Comparison of ENCODE assay signal across 8 mouse cellular contexts in genomic region chr19:17837471-17837859, GRCm38 (mm10). TPM values are rescaled to one million over a fixed set of nuclear protein-coding genes. Genes with fewer than 3 reads are reported as not detected.
A peak's percentile ranks its signal among the peaks of the same experiment; 100 is the strongest.
DNase-seq lines count a peak whose midpoint lies in the region; ATAC-seq lines count a peak whose summit lies in the region.
"Had no signal": no experiment of that assay in that cellular context is flagged by ENCODE, and none has a peak within 500 bp of the region (broad histone marks: within the 10 kb centered on the region; RNA-seq: fewer than 3 reads in every experiment).

TSS of gene Pcsk5 (minus strand) at chr19:17837632.

- peak within 1 kb of the TSS; percentile 69 for H3K9ac ChIP-seq in midbrain, embryonic 13.5 days (replicated peaks)

- H3K4me3 ChIP-seq in heart, embryonic 10.5 days: peak within 1 kb of the TSS; percentile 74
- peak within 1 kb of the TSS; percentile 80 for H3K4me3 ChIP-seq in limb, embryonic 10.5 days
- peak within 1 kb of the TSS; percentile 59 for H3K4me3 ChIP-seq in midbrain, embryonic 13.5 days (replicated peaks)

- DNase-seq in cerebellum, adult 11 months: peak; percentile 45
- DNase-seq in fibroblast of lung, adult 2 months (ENCODE audit: low read depth): peak; percentile 54
- peak; percentile 95 for DNase-seq in heart, embryonic 10.5 days (ENCODE audit: low spot score)
- DNase-seq in kidney, adult 9 months: peak; percentile 87
- DNase-seq in limb, embryonic 10.5 days (ENCODE audit: low spot score): peak; percentile 91
- peak; percentile 49 to 67 for DNase-seq in spleen, postnatal 4 days (ENCODE audit: low spot score in 2 of 2)

- ATAC-seq in midbrain, embryonic 13.5 days: peak; percentile 97

- H3K36me3 ChIP-seq in heart, embryonic 10.5 days: no peaks in the 10 kb centered on the region
- no peaks in the 10 kb centered on the region for H3K36me3 ChIP-seq in limb, embryonic 10.5 days
- H3K36me3 ChIP-seq in midbrain, embryonic 13.5 days: no peaks in the 10 kb centered on the region

- H3K27me3 ChIP-seq in heart, embryonic 10.5 days (ENCODE audit: insufficient read depth, poor library complexity, severe bottlenecking): no peaks in the 10 kb centered on the region
- peaks cover 11% of the 10 kb centered on the region; the same call in 1 of the 2 replicates for H3K27me3 ChIP-seq in limb, embryonic 10.5 days (ENCODE audit: low read depth, poor library complexity, severe bottlenecking)
- peaks cover 36% of the 10 kb centered on the region for H3K27me3 ChIP-seq in midbrain, embryonic 13.5 days

- H3K27ac ChIP-seq in heart, embryonic 10.5 days: peak within 1 kb of the TSS; percentile 92
- H3K27ac ChIP-seq in limb, embryonic 10.5 days: peak within 1 kb of the TSS; percentile 92
- peak within 1 kb of the TSS; percentile 80 for H3K27ac ChIP-seq in midbrain, embryonic 13.5 days
- H3K27ac ChIP-seq: macrophage had no signal

- H3K4me1 ChIP-seq in heart, embryonic 10.5 days: peaks cover 17% of the 10 kb centered on the region
- peaks cover 32% of the 10 kb centered on the region for H3K4me1 ChIP-seq in limb, embryonic 10.5 days
- peaks cover 23% of the 10 kb centered on the region for H3K4me1 ChIP-seq in midbrain, embryonic 13.5 days (replicated peaks)

- H3K9me3 ChIP-seq in heart, embryonic 10.5 days: no peaks in the 10 kb centered on the region
- no peaks in the 10 kb centered on the region for H3K9me3 ChIP-seq in limb, embryonic 10.5 days (replicated peaks)
- H3K9me3 ChIP-seq in midbrain, embryonic 13.5 days: no peaks in the 10 kb centered on the region

- H3K4me2 ChIP-seq in midbrain, embryonic 13.5 days (replicated peaks): peak within 1 kb of the TSS; percentile 90

- under 1% methylated on average over 36 of the region's 36 CpGs for WGBS in heart, embryonic 10.5 days
- under 1% methylated on average over 35 of the region's 36 CpGs for WGBS in limb, embryonic 10.5 days
- 0% methylated on average over 24 of the region's 36 CpGs for WGBS in midbrain, embryonic 13.5 days

RNA-seq across cellular contexts. Expression of gene Pcsk5, which starts in this region (rescaled TPM):
- polyA plus RNA-seq in heart, embryonic 10.5 days (2016; fragmentation: Nextera tagmentation; extraction: Ambion mirVana): 21.5 and 23.4 TPM in 2 replicates
- polyA plus RNA-seq in limb, embryonic 10.5 days (2016; fragmentation: Nextera tagmentation; extraction: Ambion mirVana): 9.5 and 11.6 TPM in 2 replicates
- polyA plus RNA-seq in midbrain, embryonic 13.5 days (2015; fragmentation: Nextera tagmentation; extraction: Ambion mirVana): 6.1 and 7.1 TPM in 2 replicates
- polyA plus RNA-seq: macrophage had no signal

Comparison
In these comparisons a context has a peak if more than half of its experiments do, and no peak if none do; other contexts are left out.
1. Peak in every context shown above with its lines: DNase-seq, ATAC-seq, H3K4me3 ChIP-seq and H3K27ac ChIP-seq.
2. DNase-seq: peak in every context shown above with its lines; median percentile 95 in heart, embryonic 10.5 days; 91 in limb, embryonic 10.5 days; 87 in kidney, adult 9 months; 58 in spleen, postnatal 4 days; 54 in fibroblast of lung, adult 2 months; 45 in cerebellum, adult 11 months.